Mouse (Mus musculus) E14TG2a.4 (cell line): Measurements from ENCODE around the gene Lin9.

Experiments
- CTCF ChIP-seq: conservative IDR thresholded peaks from 2 replicates; pipeline ENCODE4 v1.5.1; 2014; ENCODE audit warnings: low read length
- NANOG ChIP-seq: IDR thresholded peaks from 2 replicates; pipeline ENCODE4 v1.6.1; 2014; ENCODE audit warnings: borderline replicate concordance, low read length, mixed read lengths
- POU5F1 ChIP-seq: IDR thresholded peaks from 2 replicates; pipeline ENCODE4 v1.6.1; 2014; ENCODE audit warnings: low read length, borderline replicate concordance

GRCm38 (mm10) chr1:180607578-180607879 is 33.4 kb upstream of the Lin9 start:
- TF ChIP-seq CTCF (no peak), NANOG (no peak), POU5F1 (no peak)
